Mouse (Mus musculus) heart, embryonic 14.5 days (tissue): ENCODE measurements around the gene Cpeb1. TPM values are rescaled to one million over a fixed set of nuclear protein-coding genes. Genes with fewer than 3 reads are reported as not detected.
A peak's percentile ranks its signal among the peaks of the same experiment; 100 is the strongest.

ENCODE experiments used
- ATAC-seq: fragments of 200-750 bp; cut with Nextera tagmentation; 2 replicates; pipeline ENCODE4 v1.8.0; 2017; ENCODE audit warnings: low read depth, moderate TSS enrichment; ENCODE audit not compliant: insufficient number of reproducible peaks, insufficient read depth, low FRiP score
- H3K27ac ChIP-seq, 2 experiments: fragments of 200-500 bp in 1 of 2; fragments of 300-500 bp in 1 of 2; sonication (generic) in 1 of 2; replicated peaks in 1 of 2; 2 replicates each; pipeline ENCODE4 v1.5.1; 2012 to 2014; ENCODE audit warnings: low read depth in 2 of 2, low read length in 2 of 2, control low read depth in 1 of 2, mild to moderate bottlenecking in 1 of 2, mixed read lengths in 1 of 2; ENCODE audit not compliant: control insufficient read depth in 1 of 2, insufficient read depth in 1 of 2
- H3K27me3 ChIP-seq: fragments of 300-500 bp; sonication (generic); 2 replicates; pipeline ENCODE4 v1.6.1; 2014; ENCODE audit warnings: mild to moderate bottlenecking, low read length, control low read depth; ENCODE audit not compliant: control insufficient read depth, insufficient read depth
- H3K36me3 ChIP-seq: fragments of 300-500 bp; sonication (generic); 2 replicates; pipeline ENCODE4 v1.6.1; 2014; ENCODE audit warnings: mild to moderate bottlenecking, control low read depth, low read length, mixed read lengths; ENCODE audit not compliant: control insufficient read depth, insufficient read depth
- H3K4me1 ChIP-seq, 2 experiments: fragments of 200-500 bp in 1 of 2; fragments of 300-500 bp in 1 of 2; sonication (generic) in 1 of 2; 2 replicates each; pipeline ENCODE4 v1.6.1; 2012 to 2014; ENCODE audit warnings: low read length in 2 of 2, control low read depth in 1 of 2, mixed read lengths in 1 of 2; ENCODE audit not compliant: control insufficient read depth in 2 of 2, insufficient read depth in 2 of 2
- H3K4me2 ChIP-seq: fragments of 300-500 bp; sonication (generic); 2 replicates; pipeline ENCODE4 v1.6.1; 2014; ENCODE audit warnings: mild to moderate bottlenecking, low read length
- H3K4me3 ChIP-seq, 2 experiments: fragments of 200-500 bp in 1 of 2; fragments of 300-500 bp in 1 of 2; sonication (generic) in 1 of 2; 2 replicates each; pipeline ENCODE4 v1.5.1; 2012 to 2014; ENCODE audit warnings: low read length in 2 of 2, mild to moderate bottlenecking in 2 of 2, control low read depth in 1 of 2, low read depth in 1 of 2, moderate library complexity in 1 of 2; ENCODE audit not compliant: control insufficient read depth in 1 of 2, insufficient read depth in 1 of 2
- H3K9ac ChIP-seq: fragments of 300-500 bp; sonication (generic); 2 replicates; pipeline ENCODE4 v1.6.1; 2014; ENCODE audit warnings: mild to moderate bottlenecking, low read length
- H3K9me3 ChIP-seq: fragments of 300-500 bp; sonication (generic); 2 replicates; pipeline ENCODE4 v1.6.1; 2016; ENCODE audit warnings: low read length, control low read depth; ENCODE audit not compliant: control insufficient read depth
- WGBS: fragments of 180-500 bp; shearing (Covaris S2); extraction: QIAGEN DNeasy Blood & Tissue Kit; methylation state at CpG from one replicate; pipeline ENCODE4 v1.1.7; 2014; 5-methylcytosine and 5-hydroxymethylcytosine counted together
- polyA plus RNA-seq: library from polyadenylated mRNA; unstranded; fragments of >200 nt; fragmentation: Nextera tagmentation; extraction: Ambion mirVana; gene quantifications from 2 replicates; pipeline ENCODE4 v1.2.1, GENCODE M21; 2014

Gene Cpeb1
- polyA plus RNA-seq, 1 experiment from 2014 or later = 5.0 TPM

DNA sequence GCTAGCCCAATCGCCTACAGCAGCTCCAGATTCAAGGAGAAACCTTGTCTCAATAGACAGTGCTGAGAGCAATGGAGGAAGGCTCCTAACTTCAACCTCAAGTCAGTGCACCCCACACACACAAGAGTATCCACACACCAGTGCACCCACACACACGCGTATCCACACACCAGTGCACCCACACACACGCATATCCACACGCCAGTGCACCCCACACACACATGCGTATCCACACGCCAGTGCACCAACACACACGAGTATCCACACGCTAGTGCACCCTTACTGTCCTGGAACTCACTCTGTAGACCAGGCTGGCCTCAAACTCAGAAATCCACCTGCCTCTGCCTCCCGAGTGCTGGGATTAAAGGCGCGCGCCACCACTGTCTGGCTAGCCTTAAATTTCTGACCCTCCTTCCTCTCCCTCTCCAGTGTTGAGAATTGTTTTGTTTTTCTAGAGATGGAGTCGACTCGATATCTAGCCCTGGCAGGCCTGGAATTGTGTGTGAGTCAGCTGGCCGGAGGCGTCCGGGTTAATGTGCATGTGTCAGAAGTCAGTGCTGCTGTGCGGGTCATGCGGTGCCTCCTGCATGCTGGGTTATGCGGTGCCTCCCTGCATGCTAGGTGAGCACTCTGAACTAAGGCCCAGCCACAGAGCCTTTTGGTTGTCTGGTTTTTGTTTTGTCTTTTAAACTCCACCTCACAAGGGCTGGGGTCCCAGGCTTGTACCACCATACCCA is 117.3 kb downstream of the Cpeb1 start:
- Histone ChIP-seq H3K36me3 (peaks cover 68% of the 10 kb centered on the region), H3K4me1 (peaks cover 10 to 19% of the 10 kb centered on the region in 2 experiments)
- ATAC-seq = no peak

DNA sequence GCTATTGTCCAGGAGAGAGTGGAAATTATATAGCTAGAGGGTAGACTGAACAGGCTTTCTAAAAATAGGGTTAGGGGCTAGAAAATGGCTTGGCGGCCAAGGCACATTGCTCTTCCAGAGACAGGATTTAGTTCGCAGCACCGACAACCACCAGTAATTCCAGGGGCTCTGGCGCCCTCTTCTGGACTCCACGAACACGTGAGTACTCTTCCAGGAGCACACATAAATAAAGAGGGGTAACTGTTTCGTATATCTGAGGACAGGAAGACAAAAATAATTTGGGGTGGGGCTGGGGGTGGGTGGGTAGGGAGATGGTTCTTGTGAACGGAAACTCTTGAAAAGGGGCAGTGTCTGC is 118.9 kb downstream of the Cpeb1 start:
- Histone ChIP-seq H3K9me3 (no peaks in the 10 kb centered on the region), H3K4me2 (no peak overlapping the region), H3K36me3 (peaks cover 58% of the 10 kb centered on the region), H3K27me3 (no peaks in the 10 kb centered on the region), H3K9ac (no peak overlapping the region), H3K4me3 (no peak overlapping the region), H3K4me1 (peaks cover 7 to 8% of the 10 kb centered on the region in 2 experiments; a peak in 3 of 4 replicates), H3K27ac (peak overlapping the region; percentile 43 to 71)
- ATAC-seq = no peak
- 39% methylated on average over 8 of the region's 8 CpGs for WGBS

More for the DNA sequence above, 117.3 kb downstream of the Cpeb1 start:
- no peak overlapping the region for H3K9ac ChIP-seq
- H3K4me3 ChIP-seq = no peak overlapping the region
- WGBS = 91% methylated on average over 21 of the region's 21 CpGs
- H3K9me3 ChIP-seq = no peaks in the 10 kb centered on the region
- no peaks in the 10 kb centered on the region for H3K27me3 ChIP-seq
- H3K4me2 ChIP-seq = no peak overlapping the region
- no peak overlapping the region for H3K27ac ChIP-seq

DNA sequence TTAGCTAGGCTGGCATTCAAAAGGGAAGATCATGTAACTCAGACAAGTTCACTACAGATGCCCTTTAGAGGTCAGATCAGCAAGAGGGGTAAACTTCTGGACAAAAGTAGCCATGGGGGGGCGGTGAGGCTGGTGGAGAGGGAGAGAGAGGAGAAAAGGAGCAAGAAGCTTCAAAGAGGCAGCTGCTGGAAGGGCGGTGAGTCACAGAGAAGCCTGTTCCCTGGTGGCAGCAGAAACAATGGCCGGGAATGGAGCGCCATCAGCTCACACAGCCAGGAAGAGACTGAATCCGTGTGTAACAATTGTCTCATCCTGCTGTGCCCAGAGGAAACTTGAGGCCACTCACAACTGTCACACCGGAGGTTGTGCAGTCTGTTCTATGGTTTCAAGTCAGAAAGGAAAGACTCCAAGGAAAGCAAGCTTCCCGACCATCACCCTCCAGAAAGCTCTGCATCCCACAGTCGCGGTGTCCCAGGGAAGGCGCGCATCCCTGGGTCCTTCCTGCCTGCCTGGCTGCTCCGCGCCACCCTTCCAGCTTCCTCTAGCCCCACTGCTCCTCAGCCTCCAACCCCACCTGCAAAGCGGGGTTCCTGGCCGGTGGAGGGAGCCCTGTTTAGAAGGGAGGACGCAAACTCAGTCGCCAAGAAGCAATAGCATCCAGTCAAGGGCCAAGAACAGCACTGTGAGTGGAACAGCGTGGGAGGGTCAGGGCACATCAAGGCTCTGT is 119.4 kb downstream of the Cpeb1 start:
- Histone ChIP-seq H3K9me3 (no peaks in the 10 kb centered on the region), H3K36me3 (peaks cover 53% of the 10 kb centered on the region), H3K27me3 (no peaks in the 10 kb centered on the region), H3K4me1 (peaks cover 8 to 10% of the 10 kb centered on the region in 2 experiments; a peak in 3 of 4 replicates), H3K4me3 (no peak overlapping the region), H3K27ac (peak overlapping the region; percentile 43 to 71), H3K9ac (0 out of 2 replicates have a peak overlapping the region, but pooled peaks have one; percentile 31), H3K4me2 (no peak overlapping the region)
- 0 out of 2 replicates have a peak, but pooled peaks have one; percentile 34 for ATAC-seq
- WGBS = 70% methylated on average over 16 of the region's 18 CpGs

DNA sequence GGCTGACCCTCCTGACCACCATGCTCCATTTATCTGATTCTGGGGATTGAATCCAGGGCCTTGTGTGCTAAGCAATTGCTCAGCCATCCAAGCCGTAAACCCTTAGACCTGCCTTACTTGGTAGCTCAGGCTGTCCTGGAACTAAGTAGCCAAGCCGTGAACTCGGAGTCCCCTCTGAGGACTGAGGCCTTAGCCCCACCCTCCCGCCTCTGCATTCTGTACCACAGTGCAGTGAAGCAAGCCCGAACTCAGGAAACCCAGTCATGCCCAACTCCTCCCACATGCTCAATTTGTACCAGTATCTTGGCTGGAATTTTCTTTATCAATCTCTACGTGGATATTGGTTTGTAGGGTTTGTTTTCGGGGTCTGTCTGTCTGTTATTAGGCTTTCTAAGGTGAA is 123.4 kb downstream of the Cpeb1 start:
- no peak overlapping the region for H3K9ac ChIP-seq
- peaks cover 27% of the 10 kb centered on the region; the same call in 1 of the 2 replicates for H3K36me3 ChIP-seq
- no peak for ATAC-seq
- no peak overlapping the region; a peak in 1 of 4 replicates for H3K27ac ChIP-seq
- H3K4me3 ChIP-seq = no peak overlapping the region
- no peak overlapping the region for H3K4me2 ChIP-seq
- no peaks in the 10 kb centered on the region for H3K9me3 ChIP-seq
- no peaks in the 10 kb centered on the region for H3K27me3 ChIP-seq
- peaks cover 8 to 12% of the 10 kb centered on the region in 2 experiments; a peak in 3 of 4 replicates for H3K4me1 ChIP-seq
- WGBS = 76% methylated on average over 7 of the region's 7 CpGs

DNA sequence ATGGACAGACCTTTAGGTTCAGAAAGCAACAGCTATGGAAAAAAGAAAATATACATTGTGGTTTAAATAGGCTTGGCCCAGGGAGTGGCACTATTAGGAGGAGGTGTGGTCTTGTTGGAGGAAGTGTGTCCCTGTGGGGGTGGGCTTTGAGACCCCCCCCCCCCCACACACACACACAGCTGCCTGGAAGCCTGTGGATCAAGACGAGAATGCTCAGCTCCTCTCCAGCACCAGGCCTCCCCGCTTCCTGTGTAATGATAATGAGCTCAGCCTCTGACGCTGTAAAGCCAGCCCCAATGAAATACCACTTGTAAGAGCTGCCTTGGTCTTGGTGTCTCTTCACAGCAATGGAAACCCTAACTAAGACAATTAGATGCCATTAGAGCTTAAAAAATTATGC is 124.5 kb downstream of the Cpeb1 start:
- H3K27ac ChIP-seq = 0 out of 4 replicates have a peak overlapping the region, but pooled peaks of 1 of the 2 experiments have one; percentile 11
- peaks cover 4 to 8% of the 10 kb centered on the region in 2 experiments; a peak in 3 of 4 replicates for H3K4me1 ChIP-seq
- 18% methylated on average over 3 of the region's 3 CpGs for WGBS
- no peak; the same call in 1 of the 2 replicates for ATAC-seq
- no peak overlapping the region for H3K4me2 ChIP-seq
- no peak overlapping the region for H3K9ac ChIP-seq
- H3K27me3 ChIP-seq = no peaks in the 10 kb centered on the region
- no peak overlapping the region for H3K4me3 ChIP-seq
- peaks cover 26% of the 10 kb centered on the region; the same call in 1 of the 2 replicates for H3K36me3 ChIP-seq
- H3K9me3 ChIP-seq = no peaks in the 10 kb centered on the region

DNA sequence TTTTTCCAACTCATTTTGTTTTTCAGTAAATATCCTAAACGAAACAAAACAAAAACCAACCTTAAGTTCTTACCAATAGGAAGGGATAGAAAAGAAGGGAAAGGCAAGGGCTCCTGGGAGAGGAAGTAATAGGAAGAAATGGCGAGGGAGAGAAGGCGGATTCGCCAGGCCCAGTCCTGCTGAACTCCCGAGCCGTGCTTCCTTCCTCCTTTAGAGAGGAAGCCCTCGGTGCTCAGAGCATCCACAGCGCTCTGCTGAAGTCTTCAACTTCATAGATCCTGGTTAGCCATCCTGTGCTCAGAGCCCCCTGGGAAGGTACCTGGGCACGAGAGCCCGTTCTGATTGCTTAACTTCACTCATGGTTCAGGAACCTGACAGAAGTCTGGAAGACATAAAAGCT is 127.6 kb downstream of the Cpeb1 start:
- Histone ChIP-seq H3K4me2 (no peak overlapping the region), H3K9me3 (no peaks in the 10 kb centered on the region), H3K9ac (no peak overlapping the region), H3K4me3 (no peak overlapping the region), H3K36me3 (peaks cover 10% of the 10 kb centered on the region; the same call in 1 of the 2 replicates), H3K27ac (no peak overlapping the region), H3K4me1 (peaks cover 0 to 5% of the 10 kb centered on the region in 2 experiments; a peak in 2 of 4 replicates), H3K27me3 (no peaks in the 10 kb centered on the region)
- WGBS = 76% methylated on average over 10 of the region's 10 CpGs
- ATAC-seq = no peak

DNA sequence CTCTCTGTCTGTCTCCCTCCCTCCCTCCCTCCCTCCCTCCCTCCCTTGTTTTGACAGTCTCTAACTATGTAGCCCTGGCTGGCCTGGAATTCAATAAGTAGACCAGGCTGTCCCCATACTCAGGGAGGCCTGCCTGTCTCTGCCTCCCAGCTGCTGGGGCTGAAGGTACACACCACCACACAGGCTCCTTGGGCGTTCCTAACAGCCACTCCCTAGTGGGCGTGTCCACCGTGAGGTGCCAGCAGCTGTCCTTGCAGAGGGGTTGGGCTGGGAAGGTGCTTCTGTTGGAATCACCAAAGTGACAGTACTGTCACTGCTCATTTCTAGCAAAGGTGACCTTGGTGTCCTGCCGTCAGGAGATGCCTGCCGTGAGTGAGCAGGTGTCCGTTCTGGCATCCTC is 128.4 kb downstream of the Cpeb1 start:
- H3K27me3 ChIP-seq = no peaks in the 10 kb centered on the region
- H3K4me2 ChIP-seq = no peak overlapping the region
- peaks cover 8% of the 10 kb centered on the region; the same call in 1 of the 2 replicates for H3K36me3 ChIP-seq
- H3K4me3 ChIP-seq = no peak overlapping the region
- no peak overlapping the region for H3K9ac ChIP-seq
- no peaks in the 10 kb centered on the region for H3K9me3 ChIP-seq
- WGBS = 68% methylated on average over 6 of the region's 6 CpGs
- ATAC-seq = no peak
- peaks cover 0 to 5% of the 10 kb centered on the region in 2 experiments; a peak in 2 of 4 replicates for H3K4me1 ChIP-seq
- no peak overlapping the region for H3K27ac ChIP-seq
